Mouse (Mus musculus): ENCODE measurements around the gene Dab2. TPM values are rescaled to one million over a fixed set of nuclear protein-coding genes. Genes with fewer than 3 reads are reported as not detected.
A peak's percentile ranks its signal among the peaks of the same experiment; 100 is the strongest.

Gene Dab2
- polyA plus RNA-seq, 1 experiment from 2014 or later, result 20.9 TPM

- H3K9me3 ChIP-seq (ENCODE audit: low read length), result no peaks in the 10 kb centered on the region
- H3K27ac ChIP-seq (ENCODE audit: low read length), result no peak overlapping the region
- no peak overlapping the region for H3K4me2 ChIP-seq (replicated peaks; ENCODE audit: low read depth, low read length)
- TF ChIP-seq EP300 (IDR thresholded peaks at IDR 0.05) (no peak), CTCF (IDR thresholded peaks at IDR 0.05) (no peak)
- no peaks in the 10 kb centered on the region for H3K4me1 ChIP-seq (ENCODE audit: insufficient read depth, low read depth, low read length)
- DNase-seq (ENCODE audit: low spot score) (no peak), ATAC-seq (no peak)
- H3K9ac ChIP-seq (replicated peaks; ENCODE audit: low read depth), result no peak overlapping the region
- no peaks in the 10 kb centered on the region for H3K36me3 ChIP-seq (ENCODE audit: insufficient read depth, low read length)
- no peak overlapping the region for H3K4me3 ChIP-seq (ENCODE audit: low read depth, low read length)
- WGBS, result 68% methylated on average over 4 of the region's 4 CpGs
- no peaks in the 10 kb centered on the region for H3K27me3 ChIP-seq (replicated peaks; ENCODE audit: insufficient read depth, low read length)
Observed at GRCm38 (mm10) chr15:6302219-6302618, 2.6 kb downstream of the Dab2 start.

GRCm38 (mm10) chr15:6303822-6304221, 4.2 kb downstream of the Dab2 start:
- Histone ChIP-seq H3K9ac (replicated peaks; ENCODE audit: low read depth) (no peak overlapping the region), H3K4me2 (replicated peaks; ENCODE audit: low read depth, low read length) (no peak overlapping the region), H3K27ac (ENCODE audit: low read length) (no peak overlapping the region), H3K4me3 (ENCODE audit: low read depth, low read length) (no peak overlapping the region), H3K9me3 (ENCODE audit: low read length) (no peaks in the 10 kb centered on the region), H3K36me3 (ENCODE audit: insufficient read depth, low read length) (no peaks in the 10 kb centered on the region), H3K27me3 (replicated peaks; ENCODE audit: insufficient read depth, low read length) (no peaks in the 10 kb centered on the region), H3K4me1 (ENCODE audit: insufficient read depth, low read depth, low read length) (no peaks in the 10 kb centered on the region)
- no peak for ATAC-seq
- peak; percentile 43 for DNase-seq (ENCODE audit: low spot score)
- 78% methylated on average over 2 of the region's 2 CpGs for WGBS
- TF ChIP-seq CTCF (IDR thresholded peaks at IDR 0.05) (no peak), EP300 (IDR thresholded peaks at IDR 0.05) (no peak)

- Histone ChIP-seq H3K27ac (ENCODE audit: low read length) (no peak overlapping the region), H3K4me2 (replicated peaks; ENCODE audit: low read depth, low read length) (no peak overlapping the region), H3K36me3 (ENCODE audit: insufficient read depth, low read length) (no peaks in the 10 kb centered on the region), H3K27me3 (replicated peaks; ENCODE audit: insufficient read depth, low read length) (no peaks in the 10 kb centered on the region), H3K9me3 (ENCODE audit: low read length) (no peaks in the 10 kb centered on the region), H3K9ac (replicated peaks; ENCODE audit: low read depth) (no peak overlapping the region), H3K4me3 (ENCODE audit: low read depth, low read length) (no peak overlapping the region), H3K4me1 (ENCODE audit: insufficient read depth, low read depth, low read length) (0 out of 2 replicates have a peak, but pooled peaks cover 2% of the 10 kb centered on the region)
- TF ChIP-seq CTCF (IDR thresholded peaks at IDR 0.05) (no peak), EP300 (IDR thresholded peaks at IDR 0.05) (no peak)
- WGBS, result 48% methylated on average over 3 of the region's 3 CpGs
- ATAC-seq (no peak), DNase-seq (ENCODE audit: low spot score) (no peak)
Observed at GRCm38 (mm10) chr15:6309633-6310032, 10.0 kb downstream of the Dab2 start.

GRCm38 (mm10) chr15:6310417-6310816, 10.8 kb downstream of the Dab2 start:
- no peaks in the 10 kb centered on the region for H3K27me3 ChIP-seq (replicated peaks; ENCODE audit: insufficient read depth, low read length)
- DNase-seq (ENCODE audit: low spot score) (no peak), ATAC-seq (no peak)
- no peaks in the 10 kb centered on the region for H3K9me3 ChIP-seq (ENCODE audit: low read length)
- no peak overlapping the region for H3K4me3 ChIP-seq (ENCODE audit: low read depth, low read length)
- H3K4me2 ChIP-seq (replicated peaks; ENCODE audit: low read depth, low read length), result no peak overlapping the region
- WGBS, result 65% methylated on average over 4 of the region's 4 CpGs
- H3K4me1 ChIP-seq (ENCODE audit: insufficient read depth, low read depth, low read length), result 0 out of 2 replicates have a peak, but pooled peaks cover 2% of the 10 kb centered on the region
- no peaks in the 10 kb centered on the region for H3K36me3 ChIP-seq (ENCODE audit: insufficient read depth, low read length)
- no peak for TF ChIP-seq EP300 (IDR thresholded peaks at IDR 0.05)
- TF ChIP-seq CTCF (IDR thresholded peaks at IDR 0.05), result no peak
- no peak overlapping the region for H3K27ac ChIP-seq (ENCODE audit: low read length)
- no peak overlapping the region for H3K9ac ChIP-seq (replicated peaks; ENCODE audit: low read depth)

GRCm38 (mm10) chr15:6312396-6312795, 12.8 kb downstream of the Dab2 start:
- 60% methylated on average over 3 of the region's 3 CpGs for WGBS
- DNase-seq (ENCODE audit: low spot score) (peak; percentile 54), ATAC-seq (peak; percentile 81)
- TF ChIP-seq EP300 (IDR thresholded peaks at IDR 0.05) (peak; percentile 37; the same call in 1 of the 2 replicates), CTCF (IDR thresholded peaks at IDR 0.05) (no peak)
- H3K9ac ChIP-seq (replicated peaks; ENCODE audit: low read depth), result no peak overlapping the region
- H3K4me3 ChIP-seq (ENCODE audit: low read depth, low read length), result no peak overlapping the region
- H3K27ac ChIP-seq (ENCODE audit: low read length), result no peak overlapping the region
- H3K9me3 ChIP-seq (ENCODE audit: low read length), result no peaks in the 10 kb centered on the region
- H3K4me2 ChIP-seq (replicated peaks; ENCODE audit: low read depth, low read length), result no peak overlapping the region
- no peaks in the 10 kb centered on the region for H3K27me3 ChIP-seq (replicated peaks; ENCODE audit: insufficient read depth, low read length)
- H3K4me1 ChIP-seq (ENCODE audit: insufficient read depth, low read depth, low read length), result 0 out of 2 replicates have a peak, but pooled peaks cover 2% of the 10 kb centered on the region
- H3K36me3 ChIP-seq (ENCODE audit: insufficient read depth, low read length), result no peaks in the 10 kb centered on the region

- Histone ChIP-seq H3K36me3 (ENCODE audit: insufficient read depth, low read length) (no peaks in the 10 kb centered on the region), H3K9ac (replicated peaks; ENCODE audit: low read depth) (no peak overlapping the region), H3K4me1 (ENCODE audit: insufficient read depth, low read depth, low read length) (no peaks in the 10 kb centered on the region), H3K4me2 (replicated peaks; ENCODE audit: low read depth, low read length) (no peak overlapping the region), H3K4me3 (ENCODE audit: low read depth, low read length) (no peak overlapping the region), H3K27ac (ENCODE audit: low read length) (no peak overlapping the region), H3K9me3 (ENCODE audit: low read length) (no peaks in the 10 kb centered on the region), H3K27me3 (replicated peaks; ENCODE audit: insufficient read depth, low read length) (no peaks in the 10 kb centered on the region)
- ATAC-seq (no peak), DNase-seq (ENCODE audit: low spot score) (no peak)
- 91% methylated on average over 6 of the region's 6 CpGs for WGBS
- TF ChIP-seq CTCF (IDR thresholded peaks at IDR 0.05), result no peak
- TF ChIP-seq EP300 (IDR thresholded peaks at IDR 0.05), result no peak
Observed at GRCm38 (mm10) chr15:6319352-6319751, 19.8 kb downstream of the Dab2 start.

- Histone ChIP-seq H3K9ac (replicated peaks; ENCODE audit: low read depth) (no peak overlapping the region), H3K36me3 (ENCODE audit: insufficient read depth, low read length) (no peaks in the 10 kb centered on the region), H3K9me3 (ENCODE audit: low read length) (no peaks in the 10 kb centered on the region), H3K27ac (ENCODE audit: low read length) (no peak overlapping the region), H3K4me3 (ENCODE audit: low read depth, low read length) (no peak overlapping the region), H3K4me2 (replicated peaks; ENCODE audit: low read depth, low read length) (no peak overlapping the region), H3K27me3 (replicated peaks; ENCODE audit: insufficient read depth, low read length) (no peaks in the 10 kb centered on the region), H3K4me1 (ENCODE audit: insufficient read depth, low read depth, low read length) (no peaks in the 10 kb centered on the region)
- ATAC-seq (no peak), DNase-seq (ENCODE audit: low spot score) (no peak)
- TF ChIP-seq CTCF (IDR thresholded peaks at IDR 0.05) (no peak), EP300 (IDR thresholded peaks at IDR 0.05) (no peak)
- 37% methylated on average over 5 of the region's 5 CpGs for WGBS
Observed at GRCm38 (mm10) chr15:6320501-6320900, 20.9 kb downstream of the Dab2 start.

All from lung, postnatal 0 days (tissue).